Mouse (Mus musculus) G1E (cell line): ENCODE results near the gene Rspry1. TPM values are rescaled to one million over a fixed set of nuclear protein-coding genes. Genes with fewer than 3 reads are reported as not detected.

Experiments
- ATAC-seq: 2 replicates; pipeline ENCODE4 v1.8.0; 2016; ENCODE audit warnings: mild to moderate bottlenecking; ENCODE audit not compliant: insufficient number of reproducible peaks, poor library complexity, low FRiP score, severe bottlenecking; ENCODE audit errors: extremely low read depth
- DNase-seq: peaks from one replicate; pipeline ENCODE4 v3.0.0; 2012; ENCODE audit warnings: low spot score
- H3K27me3 ChIP-seq: 2 replicates; pipeline ENCODE4 v1.6.1; 2012; ENCODE audit warnings: mild to moderate bottlenecking, low read length, inconsistent platforms; ENCODE audit not compliant: insufficient read depth
- H3K36me3 ChIP-seq: replicated peaks from 2 replicates; pipeline ENCODE3; 2012; ENCODE audit warnings: mild to moderate bottlenecking, inconsistent platforms
- H3K4me1 ChIP-seq: 2 replicates; pipeline ENCODE4 v1.6.1; 2012; ENCODE audit warnings: low read depth, low read length, inconsistent platforms, mixed read lengths; ENCODE audit not compliant: insufficient read depth
- H3K4me3 ChIP-seq: 2 replicates; pipeline ENCODE4 v1.5.1; 2012; ENCODE audit warnings: low read depth, mild to moderate bottlenecking, inconsistent platforms, low read length, moderate library complexity, mixed read lengths
- H3K9me3 ChIP-seq: replicated peaks from 2 replicates; pipeline ENCODE4 v1.6.1; 2012; ENCODE audit warnings: inconsistent platforms
- CTCF ChIP-seq: IDR thresholded peaks from 2 replicates; pipeline ENCODE4 v1.5.1; 2012; ENCODE audit warnings: low read depth, low read length, inconsistent platforms, mixed read lengths
- GATA1 ChIP-seq: IDR thresholded peaks from 2 replicates; pipeline ENCODE4 v1.6.1; 2012; ENCODE audit warnings: borderline replicate concordance, low read length, inconsistent platforms, mixed read lengths
- GATA2 ChIP-seq: IDR thresholded peaks from 2 replicates; pipeline ENCODE4 v1.6.1; 2012; ENCODE audit warnings: low read depth, low read length, inconsistent platforms, borderline replicate concordance
- POLR2AphosphoS5 ChIP-seq: IDR thresholded peaks from 2 replicates; pipeline ENCODE4 v1.6.1; 2012; ENCODE audit warnings: low read depth, low read length, inconsistent platforms; ENCODE audit not compliant: insufficient replicate concordance
- TAL1 ChIP-seq: conservative IDR thresholded peaks from 2 replicates; pipeline ENCODE4 v1.6.1; 2012; ENCODE audit warnings: low read depth, low read length, inconsistent platforms, mixed read lengths
- polyA plus RNA-seq: library from polyadenylated mRNA; stranded (reverse); fragments of >175 nt; gene quantifications from 2 replicates; pipeline ENCODE4 v1.2.3, GENCODE M21; 2012
- total RNA-seq, 2 experiments: library from RNA; stranded (forward) in 1 of 2; stranded (reverse) in 1 of 2; fragments of 200-1000 nt in 1 of 2; fragments of >200 nt in 1 of 2; fragmentation: Nextera tagmentation in 1 of 2; gene quantifications; 2 replicates each; pipeline ENCODE4 v1.2.3; 2014 to 2017

The Rspry1 gene
- total and polyA plus RNA-seq, 3 experiments: 14.9 to 144 (median 123) TPM

- TF ChIP-seq GATA1 (no peak), CTCF (no peak), TAL1 (no peak), POLR2AphosphoS5 (no peak), GATA2 (no peak)
- DNase-seq (no peak), ATAC-seq (no peak)
- no peaks in the 10 kb centered on the region for H3K9me3 ChIP-seq
- peaks cover 21% of the 10 kb centered on the region for H3K4me1 ChIP-seq
- H3K36me3 ChIP-seq: no peaks in the 10 kb centered on the region
- peaks cover 33% of the 10 kb centered on the region for H3K27me3 ChIP-seq
- H3K4me3 ChIP-seq: no peak overlapping the region
Observed at GRCm38 (mm10) chr8:94706732-94707395, 105.1 kb downstream of the Rspry1 start.

Other genes starting within 250 kb of the Rspry1 start
- 51.7 and 54.7 TPM in 2 replicates for gene Herpud1, start 215.5 kb upstream of the Rspry1 start, total RNA-seq (2014; fragmentation: Nextera tagmentation)
- gene Herpud1, start 215.5 kb upstream of the Rspry1 start, total RNA-seq (2017): 59.5 and 68.4 TPM in 2 replicates
- gene Herpud1, start 215.5 kb upstream of the Rspry1 start, polyA plus RNA-seq: 46.6 and 63.0 TPM in 2 replicates
- gene Nlrc5, start 167.6 kb upstream of the Rspry1 start, total RNA-seq (2014; fragmentation: Nextera tagmentation): not detected in 2 replicates
- gene Nlrc5, start 167.6 kb upstream of the Rspry1 start, total RNA-seq (2017): 0.81 and 1.2 TPM in 2 replicates
- gene Nlrc5, start 167.6 kb upstream of the Rspry1 start, polyA plus RNA-seq: 0.02 TPM in 1 of 2 replicates, not detected in the other
- not detected in 2 replicates for gene Cpne2, start 68.9 kb upstream of the Rspry1 start, total RNA-seq (2014; fragmentation: Nextera tagmentation)
- 0.38 TPM in 1 of 2 replicates, not detected in the other for gene Cpne2, start 68.9 kb upstream of the Rspry1 start, total RNA-seq (2017)
- gene Cpne2, start 68.9 kb upstream of the Rspry1 start, polyA plus RNA-seq: 0.13 and 0.18 TPM in 2 replicates
- gene Fam192a, start 60 bp downstream of the Rspry1 start, total RNA-seq (2014; fragmentation: Nextera tagmentation): 53.3 and 65.7 TPM in 2 replicates
- gene Fam192a, start 60 bp downstream of the Rspry1 start, total RNA-seq (2017): 81.1 and 103 TPM in 2 replicates
- 103 and 122 TPM in 2 replicates for gene Fam192a, start 60 bp downstream of the Rspry1 start, polyA plus RNA-seq
- gene Arl2bp, start 64.7 kb downstream of the Rspry1 start, total RNA-seq (2014; fragmentation: Nextera tagmentation): 93.0 and 123 TPM in 2 replicates
- 156 and 180 TPM in 2 replicates for gene Arl2bp, start 64.7 kb downstream of the Rspry1 start, total RNA-seq (2017)
- gene Arl2bp, start 64.7 kb downstream of the Rspry1 start, polyA plus RNA-seq: 71.6 and 104 TPM in 2 replicates
- not detected in 2 replicates for gene Pllp, start 94.3 kb downstream of the Rspry1 start, total RNA-seq (2014; fragmentation: Nextera tagmentation)
- 0.12 and 0.22 TPM in 2 replicates for gene Pllp, start 94.3 kb downstream of the Rspry1 start, total RNA-seq (2017)
- gene Pllp, start 94.3 kb downstream of the Rspry1 start, polyA plus RNA-seq: not detected in 2 replicates
- not detected in 2 replicates for gene Ccl22, start 143.7 kb downstream of the Rspry1 start, total RNA-seq (2014; fragmentation: Nextera tagmentation)
- gene Ccl22, start 143.7 kb downstream of the Rspry1 start, total RNA-seq (2017): 0.22 TPM in 1 of 2 replicates, not detected in the other
- gene Ccl22, start 143.7 kb downstream of the Rspry1 start, polyA plus RNA-seq: 0.02 TPM in 1 of 2 replicates, not detected in the other
- gene Cx3cl1, start 170.1 kb downstream of the Rspry1 start, total RNA-seq (2014; fragmentation: Nextera tagmentation): not detected in 2 replicates
- gene Cx3cl1, start 170.1 kb downstream of the Rspry1 start, total RNA-seq (2017): 0.06 and 0.38 TPM in 2 replicates
- not detected in 2 replicates for gene Cx3cl1, start 170.1 kb downstream of the Rspry1 start, polyA plus RNA-seq
- gene Ccl17, start 208.5 kb downstream of the Rspry1 start, total RNA-seq (2014; fragmentation: Nextera tagmentation): not detected in 2 replicates
- not detected in 2 replicates for gene Ccl17, start 208.5 kb downstream of the Rspry1 start, total RNA-seq (2017)
- gene Ccl17, start 208.5 kb downstream of the Rspry1 start, polyA plus RNA-seq: not detected in 2 replicates
- 60.7 and 68.8 TPM in 2 replicates for gene Coq9, start 236.4 kb downstream of the Rspry1 start, total RNA-seq (2014; fragmentation: Nextera tagmentation)
- 38.2 and 49.3 TPM in 2 replicates for gene Coq9, start 236.4 kb downstream of the Rspry1 start, total RNA-seq (2017)
- gene Coq9, start 236.4 kb downstream of the Rspry1 start, polyA plus RNA-seq: 109 and 133 TPM in 2 replicates
- gene Ciapin1, start 236.4 kb downstream of the Rspry1 start, total RNA-seq (2014; fragmentation: Nextera tagmentation): 56.3 and 75.9 TPM in 2 replicates
- 54.0 and 61.0 TPM in 2 replicates for gene Ciapin1, start 236.4 kb downstream of the Rspry1 start, total RNA-seq (2017)
- gene Ciapin1, start 236.4 kb downstream of the Rspry1 start, polyA plus RNA-seq: 450 and 629 TPM in 2 replicates